Mouse (Mus musculus): ENCODE data around the gene Gtdc1.

GRCm38 (mm10) chr2:44664049-44664448 is 263.4 kb downstream of the Gtdc1 start:
- TF ChIP-seq EP300 (IDR thresholded peaks at IDR 0.05; ENCODE audit: low read depth) (no peak), CTCF (IDR thresholded peaks at IDR 0.05; ENCODE audit: low read depth) (no peak)
